Mouse (Mus musculus) stomach, postnatal 0 days (tissue): Measurements from ENCODE around the gene Olfr816. TPM values are rescaled to one million over a fixed set of nuclear protein-coding genes. Genes with fewer than 3 reads are reported as not detected.
"Not testable (repeated sequence)": the region's sequence is repeated elsewhere in the genome, so short reads cannot be mapped to it uniquely, and the experiment has no call there.

Experiments
- ATAC-seq: fragments of 200-750 bp; cut with Nextera tagmentation; 2 replicates; pipeline ENCODE4 v1.8.0; 2017; ENCODE audit not compliant: low FRiP score, low TSS enrichment
- DNase-seq: peaks from one replicate; pipeline ENCODE4 v3.0.0-alpha.2; 2016; ENCODE audit warnings: low spot score
- H3K27ac ChIP-seq: fragments of 300-500 bp; sonication (generic); replicated peaks from 2 replicates; pipeline ENCODE4 v1.5.1; 2014; ENCODE audit warnings: mild to moderate bottlenecking, control low read depth
- H3K27me3 ChIP-seq: fragments of 300-500 bp; sonication (generic); 2 replicates; pipeline ENCODE4 v1.6.1; 2014; ENCODE audit warnings: low read length; ENCODE audit not compliant: control insufficient read depth, insufficient read depth
- H3K36me3 ChIP-seq: fragments of 300-500 bp; sonication (generic); 2 replicates; pipeline ENCODE4 v1.6.1; 2014; ENCODE audit warnings: low read length, mixed read lengths; ENCODE audit not compliant: control insufficient read depth, insufficient read depth
- H3K4me1 ChIP-seq: fragments of 300-500 bp; sonication (generic); replicated peaks from 2 replicates; pipeline ENCODE4 v1.6.1; 2014; ENCODE audit warnings: antibody characterized with exemption; ENCODE audit not compliant: control insufficient read depth, insufficient read depth
- H3K4me2 ChIP-seq: fragments of 300-500 bp; sonication (generic); replicated peaks from 2 replicates; pipeline ENCODE4 v1.6.1; 2014; ENCODE audit warnings: low read depth, mild to moderate bottlenecking, control low read depth, moderate library complexity
- H3K4me3 ChIP-seq: fragments of 300-500 bp; sonication (generic); 2 replicates; pipeline ENCODE4 v1.5.1; 2014; ENCODE audit warnings: low read depth, low read length, control low read depth
- H3K9ac ChIP-seq: fragments of 300-500 bp; sonication (generic); 2 replicates; pipeline ENCODE4 v1.6.1; 2014; ENCODE audit warnings: mild to moderate bottlenecking, low read length, control low read depth, mixed read lengths
- H3K9me3 ChIP-seq: fragments of 300-500 bp; sonication (generic); 2 replicates; pipeline ENCODE4 v1.6.1; 2016; ENCODE audit warnings: low read length; ENCODE audit not compliant: control insufficient read depth
- CTCF ChIP-seq: IDR thresholded peaks from 2 replicates; pipeline ENCODE4 v1.5.1; 2016; ENCODE audit warnings: antibody characterized with exemption, low read depth, mild to moderate bottlenecking, moderate library complexity
- EP300 ChIP-seq: optimal IDR thresholded peaks from 2 replicates; pipeline ENCODE3; 2016; ENCODE audit warnings: antibody characterized with exemption
- WGBS: fragments of 180-500 bp; shearing (Covaris S2); extraction: QIAGEN DNeasy Blood & Tissue Kit; methylation state at CpG from one replicate; pipeline ENCODE4 v1.1.7; 2014; 5-methylcytosine and 5-hydroxymethylcytosine counted together
- polyA plus RNA-seq: library from polyadenylated mRNA; unstranded; fragments of >200 nt; fragmentation: Nextera tagmentation; extraction: Ambion mirVana; gene quantifications from 2 replicates; pipeline ENCODE4 v1.2.1, GENCODE M21; 2015

Gene Olfr816
- polyA plus RNA-seq: not detected in 2 replicates

- Histone ChIP-seq H3K9me3 (no peaks in the 10 kb centered on the region), H3K4me3 (no peak within 1 kb of the TSS), H3K27me3 (no peaks in the 10 kb centered on the region), H3K9ac (no peak within 1 kb of the TSS), H3K4me1 (no peaks in the 10 kb centered on the region), H3K36me3 (no peaks in the 10 kb centered on the region), H3K4me2 (no peak within 1 kb of the TSS), H3K27ac (no peak within 1 kb of the TSS)
- no peak for DNase-seq
- ATAC-seq: no peak
- TF ChIP-seq CTCF (no peak), EP300 (no peak)
- 63% methylated on average over 1 of the region's 1 CpGs for WGBS
Measured at GRCm38 (mm10) chr10:129915497-129915896, at the start of gene Olfr816. Olfr816 (minus strand) TSS chr10:129915597.

DNA sequence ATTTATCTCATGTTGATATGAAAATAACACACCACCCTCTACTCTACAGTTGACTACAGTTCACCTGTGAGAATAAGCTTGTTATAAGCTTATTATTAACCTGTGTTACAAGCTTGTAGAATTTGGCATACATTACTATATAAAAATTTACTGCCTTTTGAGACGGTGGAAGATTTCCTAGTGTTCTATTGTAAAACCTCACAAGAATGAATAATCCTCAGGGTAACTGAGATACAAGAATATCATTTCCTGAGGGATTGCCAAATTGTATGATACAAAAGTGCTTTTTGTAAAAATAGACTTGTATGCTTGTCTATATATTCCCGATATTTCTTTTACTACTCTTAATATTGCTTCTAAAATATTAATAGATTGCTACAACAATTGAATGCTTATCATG, 33.6 kb upstream of the Olfr816 start, which contains the start of gene Olfr818:
Olfr818 (minus strand) TSS at position 101 of the 400 bp plus-strand sequence.
- Histone ChIP-seq H3K36me3 (no peaks in the 10 kb centered on the region), H3K9ac (no peak within 1 kb of the TSS), H3K4me2 (no peak within 1 kb of the TSS), H3K27me3 (no peaks in the 10 kb centered on the region), H3K4me3 (no peak within 1 kb of the TSS), H3K9me3 (no peaks in the 10 kb centered on the region), H3K4me1 (no peaks in the 10 kb centered on the region), H3K27ac (no peak within 1 kb of the TSS)
- TF ChIP-seq CTCF (no peak), EP300 (no peak)
- ATAC-seq: no peak
- DNase-seq: no peak
- WGBS: 88% methylated on average over 2 of the region's 2 CpGs

DNA sequence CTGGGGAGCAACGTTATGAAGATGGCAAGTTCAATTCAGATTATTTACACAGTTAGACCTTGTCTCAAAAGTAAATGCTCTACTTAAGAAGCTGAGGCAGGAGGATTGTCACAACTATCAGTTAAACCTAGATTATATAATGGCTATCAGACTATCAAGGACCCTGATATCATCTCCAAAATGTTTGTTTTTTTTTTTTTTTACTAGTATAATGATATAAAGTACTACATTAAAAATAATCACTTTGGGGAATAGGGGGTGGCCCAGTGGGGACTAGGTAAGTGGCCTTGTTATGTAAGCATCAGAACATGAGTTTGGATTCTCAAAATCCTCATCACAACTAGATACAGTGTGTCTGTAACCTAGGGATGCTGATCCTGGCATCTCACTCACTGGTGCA, 9.6 kb downstream of the Olfr816 start, which contains the start of gene Olfr815:
Olfr815 (minus strand) TSS at position 101 of the 400 bp plus-strand sequence.
- WGBS: no CpG with 5 or more reads among the region's 1 CpGs
- DNase-seq, H3K4me3 ChIP-seq, H3K36me3 ChIP-seq, H3K4me1 ChIP-seq, H3K9me3 ChIP-seq, H3K4me2 ChIP-seq, ATAC-seq, H3K9ac ChIP-seq, H3K27ac ChIP-seq, H3K27me3 ChIP-seq: not testable (repeated sequence)

GRCm38 (mm10) chr10:129885934-129886333, 29.5 kb downstream of the Olfr816 start:
- no peak for DNase-seq
- no peaks in the 10 kb centered on the region for H3K9me3 ChIP-seq
- H3K27ac ChIP-seq: no peak overlapping the region
- no peaks in the 10 kb centered on the region for H3K27me3 ChIP-seq
- ATAC-seq: no peak
- no peak overlapping the region for H3K4me3 ChIP-seq
- TF ChIP-seq CTCF (no peak), EP300 (no peak)
- H3K36me3 ChIP-seq: no peaks in the 10 kb centered on the region
- no peak overlapping the region for H3K9ac ChIP-seq
- no peak overlapping the region for H3K4me2 ChIP-seq
- 89% methylated on average over 7 of the region's 7 CpGs for WGBS
- H3K4me1 ChIP-seq: no peaks in the 10 kb centered on the region

DNA sequence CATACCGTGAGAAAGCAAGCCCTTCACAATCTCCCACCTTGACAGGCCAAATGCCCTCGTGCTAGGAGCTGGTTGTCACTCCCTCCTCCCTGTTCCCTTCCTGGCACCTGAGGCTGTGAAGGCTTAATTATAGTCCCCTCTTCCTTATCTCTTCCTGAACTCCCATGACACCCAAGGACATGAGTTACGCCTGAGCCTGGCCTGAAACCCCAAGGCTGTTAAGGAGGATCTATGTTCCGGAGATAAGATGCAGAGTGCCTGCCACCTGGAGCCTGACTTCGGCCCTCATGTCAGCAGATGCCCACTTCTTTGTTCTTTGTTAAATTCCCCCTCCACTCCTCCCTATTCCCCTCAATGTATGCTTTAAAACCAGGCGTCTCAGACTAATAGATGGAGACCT, 29.9 kb downstream of the Olfr816 start:
- H3K4me3 ChIP-seq, H3K9ac ChIP-seq, H3K27ac ChIP-seq, DNase-seq, H3K36me3 ChIP-seq, H3K4me2 ChIP-seq, ATAC-seq, H3K27me3 ChIP-seq, H3K4me1 ChIP-seq, H3K9me3 ChIP-seq: not testable (repeated sequence)
- WGBS: 68% methylated on average over 6 of the region's 6 CpGs

GRCm38 (mm10) chr10:129879751-129880150, 35.6 kb downstream of the Olfr816 start, which contains the start of gene Olfr814:
Olfr814 (minus strand) TSS chr10:129879851.
- not testable (repeated sequence) for H3K4me1 ChIP-seq, H3K9me3 ChIP-seq, H3K4me3 ChIP-seq, H3K36me3 ChIP-seq, H3K9ac ChIP-seq, ATAC-seq, DNase-seq, H3K4me2 ChIP-seq, H3K27me3 ChIP-seq, H3K27ac ChIP-seq
- WGBS: no CpG with 5 or more reads among the region's 1 CpGs

Other genes with a start within 250 kb of the Olfr816 start
- 0.02 TPM in 1 of 2 replicates, not detected in the other for gene Olfr801, start 241.7 kb downstream of the Olfr816 start, polyA plus RNA-seq
- gene Olfr802, start 227.4 kb downstream of the Olfr816 start, polyA plus RNA-seq: 0.06 TPM in 1 of 2 replicates, not detected in the other
- gene Olfr803, start 221.3 kb downstream of the Olfr816 start, polyA plus RNA-seq: not detected in 2 replicates
- gene Olfr804, start 212.4 kb downstream of the Olfr816 start, polyA plus RNA-seq: not detected in 2 replicates
- not detected in 2 replicates for gene Olfr805, start 186.2 kb downstream of the Olfr816 start, polyA plus RNA-seq
- not detected in 2 replicates for gene Olfr806, start 173.7 kb downstream of the Olfr816 start, polyA plus RNA-seq
- gene Olfr807, start 157.8 kb downstream of the Olfr816 start, polyA plus RNA-seq: not detected in 2 replicates
- gene Olfr808, start 150.1 kb downstream of the Olfr816 start, polyA plus RNA-seq: 0.07 TPM in 1 of 2 replicates, not detected in the other
- not detected in 2 replicates for gene Olfr809, start 141.0 kb downstream of the Olfr816 start, polyA plus RNA-seq
- not detected in 2 replicates for gene Olfr810, start 120.7 kb downstream of the Olfr816 start, polyA plus RNA-seq
- not detected in 2 replicates for gene Olfr811, start 111.2 kb downstream of the Olfr816 start, polyA plus RNA-seq
- not detected in 2 replicates for gene Olfr812, start 69.5 kb downstream of the Olfr816 start, polyA plus RNA-seq
- gene Olfr813, start 60.2 kb downstream of the Olfr816 start, polyA plus RNA-seq: not detected in 2 replicates
- gene Olfr814, start 35.7 kb downstream of the Olfr816 start, polyA plus RNA-seq: not detected in 2 replicates
- gene Olfr815, start 9.7 kb downstream of the Olfr816 start, polyA plus RNA-seq: 0.11 TPM in 1 of 2 replicates, not detected in the other
- gene Olfr818, start 33.5 kb upstream of the Olfr816 start, polyA plus RNA-seq: not detected in 2 replicates
- gene Olfr819, start 51.7 kb upstream of the Olfr816 start, polyA plus RNA-seq: not detected in 2 replicates
- gene Olfr247, start 60.5 kb upstream of the Olfr816 start, polyA plus RNA-seq: not detected in 2 replicates
- gene Gm10310, start 69.5 kb upstream of the Olfr816 start, polyA plus RNA-seq: 0.02 TPM in 1 of 2 replicates, not detected in the other
- not detected in 2 replicates for gene Olfr820, start 97.0 kb upstream of the Olfr816 start, polyA plus RNA-seq
- gene Olfr821, start 114.8 kb upstream of the Olfr816 start, polyA plus RNA-seq: not detected in 2 replicates
- 0.04 TPM in 1 of 2 replicates, not detected in the other for gene Olfr822, start 155.6 kb upstream of the Olfr816 start, polyA plus RNA-seq
- not detected in 2 replicates for gene Olfr823, start 199.8 kb upstream of the Olfr816 start, polyA plus RNA-seq
- gene Olfr824, start 214.4 kb upstream of the Olfr816 start, polyA plus RNA-seq: not detected in 2 replicates